Mouse (Mus musculus) embryonic facial prominence, embryonic 14.5 days (tissue): ENCODE data around the gene Nfatc4. TPM values are rescaled to one million over a fixed set of nuclear protein-coding genes. Genes with fewer than 3 reads are reported as not detected.
A peak's percentile ranks its signal among the peaks of the same experiment; 100 is the strongest.

Source experiments
- ATAC-seq: fragments of 200-750 bp; cut with Nextera tagmentation; 2 replicates; pipeline ENCODE4 v1.8.0; 2017; ENCODE audit warnings: low read depth, moderate number of reproducible peaks, moderate TSS enrichment
- DNase-seq: peaks from one replicate; pipeline ENCODE4 v3.0.0-alpha.2; 2015; ENCODE audit warnings: low spot score
- H3K27ac ChIP-seq: fragments of 300-500 bp; sonication (generic); replicated peaks from 2 replicates; pipeline ENCODE4 v1.5.1; 2014; ENCODE audit warnings: low read depth, mild to moderate bottlenecking, low read length, moderate library complexity
- H3K27me3 ChIP-seq: fragments of 300-500 bp; sonication (generic); replicated peaks from 2 replicates; pipeline ENCODE4 v1.6.1; 2014; ENCODE audit warnings: low read length; ENCODE audit not compliant: control insufficient read depth, insufficient read depth
- H3K36me3 ChIP-seq: fragments of 300-500 bp; sonication (generic); 2 replicates; pipeline ENCODE4 v1.6.1; 2014; ENCODE audit warnings: low read length, mixed read lengths; ENCODE audit not compliant: control insufficient read depth, insufficient read depth
- H3K4me1 ChIP-seq: fragments of 300-500 bp; sonication (generic); 2 replicates; pipeline ENCODE4 v1.6.1; 2014; ENCODE audit warnings: antibody characterized with exemption, low read length; ENCODE audit not compliant: control insufficient read depth, insufficient read depth
- H3K4me2 ChIP-seq: fragments of 300-500 bp; sonication (generic); 2 replicates; pipeline ENCODE4 v1.6.1; 2014; ENCODE audit warnings: low read depth, mild to moderate bottlenecking, low read length, moderate library complexity, mixed read lengths
- H3K4me3 ChIP-seq: fragments of 300-500 bp; sonication (generic); 2 replicates; pipeline ENCODE4 v1.5.1; 2014; ENCODE audit warnings: low read depth, mild to moderate bottlenecking, low read length
- H3K9ac ChIP-seq: fragments of 300-500 bp; sonication (generic); 2 replicates; pipeline ENCODE4 v1.6.1; 2014; ENCODE audit warnings: low read depth, mild to moderate bottlenecking, low read length, moderate library complexity, mixed read lengths
- H3K9me3 ChIP-seq: fragments of 300-500 bp; sonication (generic); 2 replicates; pipeline ENCODE4 v1.6.1; 2016; ENCODE audit warnings: low read length; ENCODE audit not compliant: control insufficient read depth
- WGBS: fragments of 180-500 bp; shearing (Covaris S2); extraction: QIAGEN DNeasy Blood & Tissue Kit; methylation state at CpG from one replicate; pipeline ENCODE4 v1.1.7; 2014; 5-methylcytosine and 5-hydroxymethylcytosine counted together
- polyA plus RNA-seq: library from polyadenylated mRNA; unstranded; fragments of >200 nt; fragmentation: Nextera tagmentation; extraction: Ambion mirVana; gene quantifications from 2 replicates; pipeline ENCODE4 v1.2.1, GENCODE M21; 2014

Nfatc4 gene
- polyA plus RNA-seq, 1 experiment from 2014 or later: 56.5 TPM

DNA sequence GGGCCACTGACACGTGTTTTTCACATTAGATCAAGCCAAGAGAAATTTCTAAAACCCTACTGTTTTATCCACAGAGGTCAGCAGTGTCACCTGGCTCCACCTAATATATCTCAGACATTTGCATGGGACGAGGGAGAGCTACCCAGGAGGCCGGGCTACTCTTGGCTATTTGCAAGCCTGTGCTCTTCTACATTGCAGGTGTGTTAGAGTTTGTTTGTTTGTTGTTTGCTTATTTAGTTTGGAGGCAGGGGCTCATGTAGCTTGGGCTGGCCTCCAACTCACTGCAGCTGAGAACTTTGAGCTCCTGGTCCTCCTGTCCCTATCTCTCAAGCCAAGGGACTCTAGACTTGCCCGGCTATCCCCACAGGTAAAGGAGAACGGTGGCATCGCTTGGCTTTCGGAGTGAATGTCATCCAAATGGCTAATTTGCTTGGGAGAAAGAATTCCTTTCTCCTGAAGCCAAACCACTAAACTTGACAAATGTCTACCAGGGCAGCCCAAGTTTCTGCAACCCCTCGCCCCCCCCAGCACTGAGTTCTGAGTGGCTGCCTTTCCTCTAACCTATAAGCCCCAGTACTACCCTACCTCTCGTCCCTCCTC lies 40.5 kb upstream of the Nfatc4 start:
- WGBS: 31% methylated on average over 9 of the region's 9 CpGs
- DNase-seq (no peak), ATAC-seq (no peak)
- H3K4me3 ChIP-seq: peak overlapping the region; percentile 44
- peaks cover 9% of the 10 kb centered on the region; the same call in 1 of the 2 replicates for H3K27me3 ChIP-seq
- H3K27ac ChIP-seq: peak overlapping the region; percentile 76
- H3K4me2 ChIP-seq: peak overlapping the region; percentile 60
- H3K9ac ChIP-seq: peak overlapping the region; percentile 51; the same call in 1 of the 2 replicates
- H3K4me1 ChIP-seq: peaks cover 15% of the 10 kb centered on the region
- no peaks in the 10 kb centered on the region for H3K9me3 ChIP-seq
- H3K36me3 ChIP-seq: 0 out of 2 replicates have a peak, but pooled peaks cover 9% of the 10 kb centered on the region

- peak overlapping the region; percentile 60 for H3K4me2 ChIP-seq
- DNase-seq (peak; percentile 95), ATAC-seq (peak; percentile 60)
- H3K27ac ChIP-seq: peak overlapping the region; percentile 76
- H3K4me1 ChIP-seq: peaks cover 22% of the 10 kb centered on the region
- peak overlapping the region; percentile 58 for H3K9ac ChIP-seq
- H3K36me3 ChIP-seq: 0 out of 2 replicates have a peak, but pooled peaks cover 9% of the 10 kb centered on the region
- H3K9me3 ChIP-seq: no peaks in the 10 kb centered on the region
- WGBS: 5% methylated on average over 22 of the region's 31 CpGs
- H3K4me3 ChIP-seq: peak overlapping the region; percentile 44
- H3K27me3 ChIP-seq: peaks cover 9% of the 10 kb centered on the region; the same call in 1 of the 2 replicates
Observed at GRCm38 (mm10) chr14:55783171-55783957, 39.6 kb upstream of the Nfatc4 start.

DNA sequence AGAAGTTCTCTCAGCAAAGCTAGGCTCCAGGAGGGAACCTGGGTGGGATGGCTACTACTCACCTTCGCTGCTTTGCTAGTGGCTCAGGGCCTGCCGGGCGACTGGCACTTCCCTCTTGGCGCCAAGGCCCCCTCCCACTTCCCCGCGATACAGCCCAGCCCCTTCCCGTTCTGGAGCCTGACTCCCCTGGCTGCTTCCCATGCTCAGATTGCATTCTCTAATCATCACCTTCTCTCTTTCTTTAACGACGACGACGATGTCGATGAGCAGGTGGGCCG lies 39.0 kb upstream of the Nfatc4 start, which contains the start of gene Adcy4:
TSS of gene Adcy4 (minus strand) at position 138 of the 278 bp plus-strand sequence.
- H3K36me3 ChIP-seq: 0 out of 2 replicates have a peak, but pooled peaks cover 7% of the 10 kb centered on the region
- peak within 1 kb of the TSS; percentile 44 for H3K4me3 ChIP-seq
- peaks cover 22% of the 10 kb centered on the region for H3K4me1 ChIP-seq
- peak within 1 kb of the TSS; percentile 76 for H3K27ac ChIP-seq
- peak within 1 kb of the TSS; percentile 60 for H3K4me2 ChIP-seq
- no peaks in the 10 kb centered on the region for H3K9me3 ChIP-seq
- peaks cover 9% of the 10 kb centered on the region; the same call in 1 of the 2 replicates for H3K27me3 ChIP-seq
- H3K9ac ChIP-seq: peak within 1 kb of the TSS; percentile 58
- 4% methylated on average over 13 of the region's 13 CpGs for WGBS
- ATAC-seq (no peak), DNase-seq (no peak)

GRCm38 (mm10) chr14:55785195-55785594 lies 37.7 kb upstream of the Nfatc4 start:
- WGBS: 29% methylated on average over 6 of the region's 6 CpGs
- Histone ChIP-seq H3K4me1 (peaks cover 22% of the 10 kb centered on the region), H3K9me3 (no peaks in the 10 kb centered on the region), H3K9ac (no peak overlapping the region), H3K27me3 (peaks cover 9% of the 10 kb centered on the region; the same call in 1 of the 2 replicates), H3K36me3 (no peaks in the 10 kb centered on the region), H3K4me2 (no peak overlapping the region), H3K4me3 (no peak overlapping the region), H3K27ac (no peak overlapping the region)
- DNase-seq: peak; percentile 19
- ATAC-seq: no peak

GRCm38 (mm10) chr14:55787731-55788130 lies 35.2 kb upstream of the Nfatc4 start:
- no peaks in the 10 kb centered on the region for H3K9me3 ChIP-seq
- H3K4me3 ChIP-seq: peak overlapping the region; percentile 48
- no peak overlapping the region for H3K27ac ChIP-seq
- H3K4me1 ChIP-seq: peaks cover 9% of the 10 kb centered on the region
- WGBS: 30% methylated on average over 11 of the region's 11 CpGs
- H3K9ac ChIP-seq: no peak overlapping the region; the same call in 1 of the 2 replicates
- no peak for DNase-seq
- peaks cover 5% of the 10 kb centered on the region; the same call in 1 of the 2 replicates for H3K27me3 ChIP-seq
- ATAC-seq: no peak
- peak overlapping the region; percentile 72 for H3K4me2 ChIP-seq
- H3K36me3 ChIP-seq: no peaks in the 10 kb centered on the region

- ATAC-seq (no peak), DNase-seq (peak; percentile 66)
- 4% methylated on average over 40 of the region's 40 CpGs for WGBS
- peaks cover 7% of the 10 kb centered on the region for H3K4me1 ChIP-seq
- H3K27me3 ChIP-seq: peaks cover 5% of the 10 kb centered on the region; the same call in 1 of the 2 replicates
- peak within 1 kb of the TSS; percentile 72 for H3K4me2 ChIP-seq
- H3K36me3 ChIP-seq: no peaks in the 10 kb centered on the region
- H3K27ac ChIP-seq: no peak within 1 kb of the TSS
- H3K4me3 ChIP-seq: peak within 1 kb of the TSS; percentile 48
- H3K9me3 ChIP-seq: no peaks in the 10 kb centered on the region
- H3K9ac ChIP-seq: peak within 1 kb of the TSS; percentile 36
Observed at GRCm38 (mm10) chr14:55788256-55789050, 34.5 kb upstream of the Nfatc4 start, which contains the start of gene Ripk3. TSS of gene Ripk3 (minus strand) at chr14:55788865.

GRCm38 (mm10) chr14:55793461-55793860 lies 29.5 kb upstream of the Nfatc4 start:
- Histone ChIP-seq H3K27me3 (no peaks in the 10 kb centered on the region), H3K4me3 (no peak overlapping the region), H3K27ac (no peak overlapping the region), H3K36me3 (no peaks in the 10 kb centered on the region), H3K9me3 (no peaks in the 10 kb centered on the region), H3K4me2 (no peak overlapping the region), H3K9ac (no peak overlapping the region), H3K4me1 (no peaks in the 10 kb centered on the region)
- no peak for ATAC-seq
- DNase-seq: no peak
- 63% methylated on average over 2 of the region's 2 CpGs for WGBS

DNA sequence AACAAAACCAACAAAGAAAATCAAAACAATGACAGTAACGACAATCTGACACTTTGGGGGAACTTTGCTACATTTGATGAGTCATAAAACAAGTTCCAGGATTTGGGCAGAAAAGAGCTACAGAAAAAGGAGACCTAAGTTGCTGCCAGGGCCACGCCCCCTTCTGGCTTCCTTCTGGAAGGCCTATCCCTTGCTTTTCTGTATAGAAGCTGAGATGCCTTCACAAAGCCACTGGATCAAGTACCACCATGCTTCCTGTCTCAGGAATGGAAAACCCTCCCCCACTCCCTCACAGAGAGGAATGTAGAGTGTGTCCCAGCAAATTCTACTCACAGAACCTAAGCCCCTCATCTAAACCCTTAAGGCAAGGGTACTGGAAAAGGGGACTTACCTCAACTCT lies 29.0 kb upstream of the Nfatc4 start:
- no peak for ATAC-seq

More for the DNA sequence above, 29.0 kb upstream of the Nfatc4 start:
- Histone ChIP-seq H3K36me3 (no peaks in the 10 kb centered on the region), H3K4me2 (no peak overlapping the region), H3K9me3 (no peaks in the 10 kb centered on the region), H3K4me1 (no peaks in the 10 kb centered on the region), H3K27ac (no peak overlapping the region), H3K9ac (no peak overlapping the region), H3K27me3 (no peaks in the 10 kb centered on the region), H3K4me3 (no peak overlapping the region)
- peak; percentile 33 for DNase-seq
- WGBS: 61% methylated on average over 2 of the region's 2 CpGs
